Mouse (Mus musculus) stomach, embryonic 16.5 days (tissue): ENCODE data around the gene Stx16. TPM values are rescaled to one million over a fixed set of nuclear protein-coding genes. Genes with fewer than 3 reads are reported as not detected.
A peak's percentile ranks its signal among the peaks of the same experiment; 100 is the strongest.

Source experiments
- ATAC-seq: fragments of 200-750 bp; cut with Nextera tagmentation; 2 replicates; pipeline ENCODE4 v1.8.0; 2017; ENCODE audit warnings: moderate number of reproducible peaks, moderate TSS enrichment; ENCODE audit not compliant: insufficient read depth, low FRiP score
- H3K27ac ChIP-seq: fragments of 300-500 bp; sonication (generic); 2 replicates; pipeline ENCODE4 v1.5.1; 2014; ENCODE audit warnings: low read length
- H3K27me3 ChIP-seq: fragments of 300-500 bp; sonication (generic); 2 replicates; pipeline ENCODE4 v1.6.1; 2014; ENCODE audit warnings: low read length, control low read depth, mixed read lengths; ENCODE audit not compliant: control insufficient read depth, insufficient read depth
- H3K36me3 ChIP-seq: fragments of 300-500 bp; sonication (generic); 2 replicates; pipeline ENCODE4 v1.6.1; 2014; ENCODE audit warnings: low read length; ENCODE audit not compliant: control insufficient read depth, insufficient read depth
- H3K4me1 ChIP-seq: fragments of 300-500 bp; sonication (generic); 2 replicates; pipeline ENCODE4 v1.6.1; 2014; ENCODE audit warnings: low read length, control low read depth, mixed read lengths; ENCODE audit not compliant: control insufficient read depth, insufficient read depth
- H3K4me2 ChIP-seq: fragments of 300-500 bp; sonication (generic); 2 replicates; pipeline ENCODE4 v1.6.1; 2014; ENCODE audit warnings: low read depth, low read length, mixed read lengths
- H3K4me3 ChIP-seq: fragments of 300-500 bp; sonication (generic); replicated peaks from 2 replicates; pipeline ENCODE4 v1.5.1; 2014; ENCODE audit warnings: mild to moderate bottlenecking, low read length
- H3K9ac ChIP-seq: fragments of 300-500 bp; sonication (generic); 2 replicates; pipeline ENCODE4 v1.6.1; 2014; ENCODE audit warnings: low read length
- H3K9me3 ChIP-seq: fragments of 300-500 bp; sonication (generic); replicated peaks from 2 replicates; pipeline ENCODE4 v1.6.1; 2016; ENCODE audit warnings: low read length, control low read depth; ENCODE audit not compliant: control insufficient read depth
- WGBS: fragments of 180-500 bp; shearing (Covaris S2); extraction: QIAGEN DNeasy Blood & Tissue Kit; methylation state at CpG from one replicate; pipeline ENCODE4 v1.1.7; 2014; 5-methylcytosine and 5-hydroxymethylcytosine counted together
- polyA plus RNA-seq: library from polyadenylated mRNA; unstranded; fragments of >200 nt; fragmentation: Nextera tagmentation; extraction: Ambion mirVana; gene quantifications from 2 replicates; pipeline ENCODE4 v1.2.1, GENCODE M21; 2015

The Stx16 gene
- polyA plus RNA-seq, 1 experiment from 2014 or later: 12.8 TPM

- ATAC-seq: no peak
- Histone ChIP-seq H3K4me1 (peaks cover 7% of the 10 kb centered on the region; the same call in 1 of the 2 replicates), H3K4me2 (peak overlapping the region; percentile 25; the same call in 1 of the 2 replicates), H3K27ac (no peak overlapping the region), H3K9ac (peak overlapping the region; percentile 23; the same call in 1 of the 2 replicates), H3K36me3 (peaks cover 17% of the 10 kb centered on the region), H3K9me3 (peaks cover 19% of the 10 kb centered on the region), H3K27me3 (no peaks in the 10 kb centered on the region), H3K4me3 (no peak overlapping the region)
- WGBS: 34% methylated on average over 6 of the region's 6 CpGs
Measured at GRCm38 (mm10) chr2:174127376-174127713, 51.2 kb downstream of the Stx16 start.

DNA sequence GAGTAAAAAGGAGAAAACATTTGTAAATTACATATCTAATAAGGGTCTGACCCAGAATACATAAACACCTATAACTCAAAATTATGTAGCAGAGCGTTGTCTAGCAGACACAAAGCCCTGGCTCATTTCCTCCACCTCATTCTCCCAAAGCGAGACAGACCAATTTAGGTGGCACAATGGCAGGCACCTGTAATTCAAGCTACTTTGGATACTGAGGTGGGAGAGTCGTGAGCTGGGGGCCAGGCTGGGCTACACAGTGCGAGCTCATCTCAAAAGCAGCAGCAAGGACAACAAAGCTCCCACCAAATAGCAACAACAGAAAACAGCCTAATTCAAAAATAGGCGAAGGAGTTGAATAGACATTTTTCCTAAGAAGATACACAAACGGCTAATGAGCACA is 52.8 kb downstream of the Stx16 start:
- H3K4me1 ChIP-seq: peaks cover 7% of the 10 kb centered on the region; the same call in 1 of the 2 replicates
- ATAC-seq: no peak
- no peaks in the 10 kb centered on the region for H3K27me3 ChIP-seq
- no peak overlapping the region for H3K4me2 ChIP-seq
- no peak overlapping the region for H3K4me3 ChIP-seq
- H3K9ac ChIP-seq: no peak overlapping the region
- peaks cover 18% of the 10 kb centered on the region for H3K9me3 ChIP-seq
- H3K36me3 ChIP-seq: peaks cover 12% of the 10 kb centered on the region
- 89% methylated on average over 6 of the region's 6 CpGs for WGBS
- no peak overlapping the region for H3K27ac ChIP-seq

- H3K36me3 ChIP-seq: no peaks in the 10 kb centered on the region
- no peak overlapping the region for H3K4me2 ChIP-seq
- H3K4me3 ChIP-seq: no peak overlapping the region
- WGBS: 77% methylated on average over 8 of the region's 8 CpGs
- no peak overlapping the region for H3K27ac ChIP-seq
- peaks cover 7% of the 10 kb centered on the region; the same call in 1 of the 2 replicates for H3K4me1 ChIP-seq
- no peak overlapping the region for H3K9ac ChIP-seq
- no peaks in the 10 kb centered on the region for H3K27me3 ChIP-seq
- 0 out of 2 replicates have a peak, but pooled peaks cover 2% of the 10 kb centered on the region for H3K9me3 ChIP-seq
- no peak for ATAC-seq
Measured at GRCm38 (mm10) chr2:174130468-174131097, 54.5 kb downstream of the Stx16 start.

GRCm38 (mm10) chr2:174132413-174132969 is 56.4 kb downstream of the Stx16 start:
- no peaks in the 10 kb centered on the region for H3K9me3 ChIP-seq
- no peak overlapping the region for H3K4me3 ChIP-seq
- H3K27ac ChIP-seq: no peak overlapping the region
- H3K36me3 ChIP-seq: no peaks in the 10 kb centered on the region
- no peaks in the 10 kb centered on the region for H3K27me3 ChIP-seq
- 0 out of 2 replicates have a peak, but pooled peaks cover 6% of the 10 kb centered on the region for H3K4me1 ChIP-seq
- no peak overlapping the region for H3K9ac ChIP-seq
- H3K4me2 ChIP-seq: no peak overlapping the region
- no peak for ATAC-seq
- 67% methylated on average over 8 of the region's 8 CpGs for WGBS

Other genes starting within 250 kb of the Stx16 start
- 46.9 and 55.1 TPM in 2 replicates for gene Npepl1, start 34.0 kb downstream of the Stx16 start, polyA plus RNA-seq
- gene Gnas, start 208.0 kb downstream of the Stx16 start, polyA plus RNA-seq: 581 and 721 TPM in 2 replicates